In genomic region chr4:95117158-95117681, GRCm38 (mm10) we compare ENCODE assay signal across 9 mouse cellular contexts.
A peak's percentile ranks its signal among the peaks of the same experiment; 100 is the strongest.
DNase-seq lines count a peak whose midpoint lies in the region; ATAC-seq lines count a peak whose summit lies in the region.
"Had no signal": no experiment of that assay in that cellular context is flagged by ENCODE, and none has a peak within 500 bp of the region (broad histone marks: within the 10 kb centered on the region; RNA-seq: fewer than 3 reads in every experiment).

No protein-coding gene starts in this region.

- H3K36me3 ChIP-seq in forebrain, embryonic 16.5 days (ENCODE audit: control insufficient read depth, insufficient read depth) = no peaks in the 10 kb centered on the region
- no peaks in the 10 kb centered on the region for H3K36me3 ChIP-seq in forebrain, embryonic 10.5 days (replicated peaks)
- no peaks in the 10 kb centered on the region for H3K36me3 ChIP-seq in midbrain, embryonic 13.5 days
- no peaks in the 10 kb centered on the region for H3K36me3 ChIP-seq in midbrain, embryonic 14.5 days (ENCODE audit: control insufficient read depth, insufficient read depth, low read length)
- H3K36me3 ChIP-seq: lung, embryonic 15.5 days had no signal

- DNase-seq in forebrain, embryonic 10.5 days (ENCODE audit: extremely low spot score, low spot score) = no peak
- DNase-seq in midbrain, embryonic 14.5 days = no peak
- peak; percentile 23 for DNase-seq in kidney, postnatal 14 days
- DNase-seq in thymus, postnatal 14 days = peak; percentile 39
- no peak for DNase-seq in cerebellum, postnatal 25 days
- no peak for DNase-seq in spleen, postnatal 4 days (ENCODE audit: low spot score in 2 of 2)

- no peak overlapping the region for H3K9ac ChIP-seq in forebrain, embryonic 16.5 days (replicated peaks; ENCODE audit: low read depth, low read length)
- H3K9ac ChIP-seq in midbrain, embryonic 13.5 days (replicated peaks) = no peak overlapping the region
- H3K9ac ChIP-seq in midbrain, embryonic 14.5 days (replicated peaks; ENCODE audit: low read length) = no peak overlapping the region
- H3K9ac ChIP-seq: lung, embryonic 15.5 days had no signal

- H3K9me3 ChIP-seq in forebrain, embryonic 16.5 days (ENCODE audit: control insufficient read depth, low read length) = no peaks in the 10 kb centered on the region
- H3K9me3 ChIP-seq in forebrain, embryonic 10.5 days = no peaks in the 10 kb centered on the region
- H3K9me3 ChIP-seq in midbrain, embryonic 13.5 days = no peaks in the 10 kb centered on the region
- no peaks in the 10 kb centered on the region for H3K9me3 ChIP-seq in midbrain, embryonic 14.5 days (ENCODE audit: control insufficient read depth, low read length)
- H3K9me3 ChIP-seq: lung, embryonic 15.5 days had no signal

- H3K4me2 ChIP-seq in forebrain, embryonic 16.5 days (ENCODE audit: low read length) = no peak overlapping the region
- no peak overlapping the region for H3K4me2 ChIP-seq in midbrain, embryonic 13.5 days (replicated peaks)
- no peak overlapping the region for H3K4me2 ChIP-seq in midbrain, embryonic 14.5 days (ENCODE audit: low read length)
- H3K4me2 ChIP-seq: lung, embryonic 15.5 days had no signal

- 41% methylated on average over 5 of the region's 5 CpGs for WGBS in forebrain, embryonic 16.5 days
- WGBS in forebrain, embryonic 10.5 days = 46% methylated on average over 5 of the region's 5 CpGs
- 36% methylated on average over 5 of the region's 5 CpGs for WGBS in midbrain, embryonic 13.5 days
- WGBS in midbrain, embryonic 14.5 days = 43% methylated on average over 5 of the region's 5 CpGs

- no peaks in the 10 kb centered on the region for H3K27me3 ChIP-seq in forebrain, embryonic 16.5 days (replicated peaks; ENCODE audit: control insufficient read depth, insufficient read depth, low read length)
- H3K27me3 ChIP-seq in forebrain, embryonic 10.5 days (ENCODE audit: poor library complexity, severe bottlenecking) = no peaks in the 10 kb centered on the region
- no peaks in the 10 kb centered on the region for H3K27me3 ChIP-seq in midbrain, embryonic 13.5 days
- no peaks in the 10 kb centered on the region for H3K27me3 ChIP-seq in midbrain, embryonic 14.5 days (ENCODE audit: control insufficient read depth, insufficient read depth, low read length)
- H3K27me3 ChIP-seq: lung, embryonic 15.5 days had no signal

- 0 out of 2 replicates have a peak, but pooled peaks have one; percentile 6 for ATAC-seq in forebrain, embryonic 16.5 days
- ATAC-seq in midbrain, embryonic 13.5 days = peak; percentile 34; the same call in 1 of the 2 replicates
- no peak for ATAC-seq in midbrain, embryonic 14.5 days (ENCODE audit: low FRiP score, low TSS enrichment)

- H3K4me1 ChIP-seq in forebrain, embryonic 16.5 days (replicated peaks; ENCODE audit: control insufficient read depth, insufficient read depth, low read length) = no peaks in the 10 kb centered on the region
- H3K4me1 ChIP-seq in forebrain, embryonic 10.5 days = peaks cover 9% of the 10 kb centered on the region
- no peaks in the 10 kb centered on the region for H3K4me1 ChIP-seq in midbrain, embryonic 13.5 days (replicated peaks)
- H3K4me1 ChIP-seq in midbrain, embryonic 14.5 days (ENCODE audit: control insufficient read depth, insufficient read depth, low read length) = no peaks in the 10 kb centered on the region

- no peak overlapping the region for H3K27ac ChIP-seq in forebrain, embryonic 16.5 days (ENCODE audit: low read length)
- no peak overlapping the region for H3K27ac ChIP-seq in forebrain, embryonic 10.5 days
- H3K27ac ChIP-seq in midbrain, embryonic 13.5 days = no peak overlapping the region
- H3K27ac ChIP-seq in midbrain, embryonic 14.5 days (replicated peaks; ENCODE audit: low read depth, low read length) = no peak overlapping the region
- H3K27ac ChIP-seq: lung, embryonic 15.5 days had no signal

- no peak overlapping the region for H3K4me3 ChIP-seq in forebrain, embryonic 16.5 days (replicated peaks; ENCODE audit: low read length)
- no peak overlapping the region for H3K4me3 ChIP-seq in forebrain, embryonic 10.5 days
- no peak overlapping the region for H3K4me3 ChIP-seq in midbrain, embryonic 13.5 days (replicated peaks)
- H3K4me3 ChIP-seq in midbrain, embryonic 14.5 days (replicated peaks; ENCODE audit: low read depth, low read length) = no peak overlapping the region
- H3K4me3 ChIP-seq: lung, embryonic 15.5 days had no signal

Comparison
In these comparisons a context has a peak if more than half of its experiments do, and no peak if none do; other contexts are left out.
1. DNase-seq: peak in kidney, postnatal 14 days (single experiment) and thymus, postnatal 14 days (single experiment); none in forebrain, embryonic 10.5 days (single experiment), midbrain, embryonic 14.5 days (single experiment), cerebellum, postnatal 25 days (0 of 2) and spleen, postnatal 4 days (0 of 2).